Mouse (Mus musculus): ENCODE measurements around the gene Sfswap.

Sfswap gene

GRCm38 (mm10) chr5:129529571-129529970 lies 28.6 kb downstream of the Sfswap start:
- no peak for DNase-seq (ENCODE audit: low spot score)

GRCm38 (mm10) chr5:129533731-129534130 lies 32.7 kb downstream of the Sfswap start:
- DNase-seq (ENCODE audit: low spot score) = no peak

GRCm38 (mm10) chr5:129534500-129534899 lies 33.5 kb downstream of the Sfswap start:
- peak; percentile 39 for DNase-seq (ENCODE audit: low spot score)

GRCm38 (mm10) chr5:129535021-129535420 lies 34.0 kb downstream of the Sfswap start:
- DNase-seq (ENCODE audit: low spot score) = no peak

- DNase-seq (ENCODE audit: low spot score) = no peak
Measured at GRCm38 (mm10) chr5:129535431-129535830, 34.4 kb downstream of the Sfswap start.

GRCm38 (mm10) chr5:129538826-129539225 lies 37.8 kb downstream of the Sfswap start:
- DNase-seq (ENCODE audit: low spot score) = no peak

- DNase-seq (ENCODE audit: low spot score) = no peak
Measured at GRCm38 (mm10) chr5:129542236-129542635, 41.2 kb downstream of the Sfswap start.

GRCm38 (mm10) chr5:129545787-129546186 lies 44.8 kb downstream of the Sfswap start:
- peak; percentile 59 for DNase-seq (ENCODE audit: low spot score)

- DNase-seq (ENCODE audit: low spot score) = no peak
Measured at GRCm38 (mm10) chr5:129549716-129550115, 48.7 kb downstream of the Sfswap start.

GRCm38 (mm10) chr5:129550790-129551189 lies 49.8 kb downstream of the Sfswap start:
- no peak for DNase-seq (ENCODE audit: low spot score)

- no peak for DNase-seq (ENCODE audit: low spot score)
Measured at GRCm38 (mm10) chr5:129551991-129552390, 51.0 kb downstream of the Sfswap start.

- no peak for DNase-seq (ENCODE audit: low spot score)
Measured at GRCm38 (mm10) chr5:129553642-129554041, 52.6 kb downstream of the Sfswap start.

- DNase-seq (ENCODE audit: low spot score) = no peak
Measured at GRCm38 (mm10) chr5:129558591-129558990, 57.6 kb downstream of the Sfswap start.

GRCm38 (mm10) chr5:129559283-129559682 lies 58.3 kb downstream of the Sfswap start:
- no peak for DNase-seq (ENCODE audit: low spot score)

- no peak for DNase-seq (ENCODE audit: low spot score)
Measured at GRCm38 (mm10) chr5:129562342-129562741, 61.3 kb downstream of the Sfswap start.

- no peak for DNase-seq (ENCODE audit: low spot score)
Measured at GRCm38 (mm10) chr5:129568596-129568995, 67.6 kb downstream of the Sfswap start.

GRCm38 (mm10) chr5:129578201-129578600 lies 77.2 kb downstream of the Sfswap start:
- no peak for DNase-seq (ENCODE audit: low spot score)

GRCm38 (mm10) chr5:129580046-129580445 lies 79.0 kb downstream of the Sfswap start:
- DNase-seq (ENCODE audit: low spot score) = no peak

- DNase-seq (ENCODE audit: low spot score) = no peak
Measured at GRCm38 (mm10) chr5:129580572-129580971, 79.6 kb downstream of the Sfswap start.

GRCm38 (mm10) chr5:129581015-129581414 lies 80.0 kb downstream of the Sfswap start:
- DNase-seq (ENCODE audit: low spot score) = no peak

GRCm38 (mm10) chr5:129583331-129583730 lies 82.3 kb downstream of the Sfswap start:
- DNase-seq (ENCODE audit: low spot score) = no peak

GRCm38 (mm10) chr5:129583761-129584582 lies 83.0 kb downstream of the Sfswap start, which contains the start of gene Mmp17:
Gene Mmp17 (plus strand): TSS chr5:129584169.
- DNase-seq (ENCODE audit: low spot score) = peak; percentile 53

GRCm38 (mm10) chr5:129584583-129585541 lies 83.8 kb downstream of the Sfswap start:
- DNase-seq (ENCODE audit: low spot score) = no peak
